Mouse (Mus musculus): Measurements from ENCODE around the gene Wwox. TPM values are rescaled to one million over a fixed set of nuclear protein-coding genes. Genes with fewer than 3 reads are reported as not detected.

Gene Wwox
- polyA plus RNA-seq, 1 experiment = 11.3 TPM

GRCm38 (mm10) chr8:114563361-114563760, 123.9 kb downstream of the Wwox start:
- TF ChIP-seq POLR2A (IDR thresholded peaks at IDR 0.05; ENCODE audit: insufficient read depth, low read length) (no peak), EP300 (IDR thresholded peaks at IDR 0.05; ENCODE audit: insufficient read depth, low read depth, low read length) (no peak), CTCF (IDR thresholded peaks at IDR 0.05; ENCODE audit: low read depth, low read length) (no peak)
- Histone ChIP-seq H3K4me1 (ENCODE audit: control insufficient read depth, insufficient read depth, low read length) (no peaks in the 10 kb centered on the region), H3K9ac (ENCODE audit: low read depth, poor library complexity, severe bottlenecking) (no peak overlapping the region), H3K9me3 (replicated peaks; ENCODE audit: control insufficient read depth, insufficient read depth, low read length, poor library complexity, severe bottlenecking) (no peaks in the 10 kb centered on the region), H3K36me3 (ENCODE audit: control insufficient read depth, insufficient read depth, low read length, poor library complexity, severe bottlenecking) (no peaks in the 10 kb centered on the region), H3K27ac (ENCODE audit: insufficient read depth, low read length) (no peak overlapping the region), H3K4me3 (ENCODE audit: low read depth, low read length) (no peak overlapping the region), H3K27me3 (ENCODE audit: control insufficient read depth, insufficient read depth, low read length, poor library complexity, severe bottlenecking) (no peaks in the 10 kb centered on the region)

GRCm38 (mm10) chr8:114564036-114564435, 124.6 kb downstream of the Wwox start:
- TF ChIP-seq CTCF (IDR thresholded peaks at IDR 0.05; ENCODE audit: low read depth, low read length) (no peak), POLR2A (IDR thresholded peaks at IDR 0.05; ENCODE audit: insufficient read depth, low read length) (no peak), EP300 (IDR thresholded peaks at IDR 0.05; ENCODE audit: insufficient read depth, low read depth, low read length) (no peak)
- H3K27ac ChIP-seq (ENCODE audit: insufficient read depth, low read length) = no peak overlapping the region

DNA sequence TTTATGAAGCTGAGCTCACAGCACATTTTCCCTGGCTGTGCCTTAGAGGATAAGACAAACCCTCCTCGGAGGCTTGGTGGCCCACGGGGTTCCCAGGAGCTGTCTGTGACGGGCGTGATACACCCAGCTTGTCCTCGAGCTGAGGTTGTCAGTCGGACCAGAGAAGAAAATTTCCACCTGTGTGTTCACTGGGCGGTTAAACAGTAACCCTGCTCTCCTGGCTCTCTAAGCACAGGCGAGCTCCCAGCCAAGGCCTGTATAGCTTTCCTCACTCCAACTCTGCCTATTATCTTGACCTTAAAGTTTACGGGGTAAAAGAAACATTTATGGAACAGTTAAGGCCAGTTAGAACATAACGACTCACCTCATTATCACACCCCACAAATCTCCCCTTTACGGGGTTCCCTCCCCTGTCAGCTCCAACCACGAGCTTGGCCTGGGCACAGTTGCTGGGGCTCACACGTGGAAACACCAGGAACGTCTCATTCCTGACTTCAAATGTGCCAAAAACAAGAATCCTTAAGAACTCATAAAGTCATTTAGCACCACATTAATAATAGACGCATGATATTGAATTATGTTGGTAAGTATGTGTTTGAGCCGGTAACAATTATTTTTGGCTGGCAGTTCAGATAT, 129.2 kb downstream of the Wwox start:
- no peaks in the 10 kb centered on the region for H3K27me3 ChIP-seq (ENCODE audit: control insufficient read depth, insufficient read depth, low read length, poor library complexity, severe bottlenecking)
- no peaks in the 10 kb centered on the region for H3K4me1 ChIP-seq (ENCODE audit: control insufficient read depth, insufficient read depth, low read length)
- TF ChIP-seq EP300 (IDR thresholded peaks at IDR 0.05; ENCODE audit: insufficient read depth, low read depth, low read length) (no peak), POLR2A (IDR thresholded peaks at IDR 0.05; ENCODE audit: insufficient read depth, low read length) (no peak), CTCF (IDR thresholded peaks at IDR 0.05; ENCODE audit: low read depth, low read length) (no peak)
- no peaks in the 10 kb centered on the region for H3K36me3 ChIP-seq (ENCODE audit: control insufficient read depth, insufficient read depth, low read length, poor library complexity, severe bottlenecking)
- H3K9me3 ChIP-seq (replicated peaks; ENCODE audit: control insufficient read depth, insufficient read depth, low read length, poor library complexity, severe bottlenecking) = no peaks in the 10 kb centered on the region
- H3K9ac ChIP-seq (ENCODE audit: low read depth, poor library complexity, severe bottlenecking) = no peak overlapping the region
- no peak overlapping the region for H3K4me3 ChIP-seq (ENCODE audit: low read depth, low read length)
- H3K27ac ChIP-seq (ENCODE audit: insufficient read depth, low read length) = no peak overlapping the region

More at GRCm38 (mm10) chr8:114564036-114564435, 124.6 kb downstream of the Wwox start:
- no peak overlapping the region for H3K4me3 ChIP-seq (ENCODE audit: low read depth, low read length)
- H3K9me3 ChIP-seq (replicated peaks; ENCODE audit: control insufficient read depth, insufficient read depth, low read length, poor library complexity, severe bottlenecking) = no peaks in the 10 kb centered on the region
- no peaks in the 10 kb centered on the region for H3K36me3 ChIP-seq (ENCODE audit: control insufficient read depth, insufficient read depth, low read length, poor library complexity, severe bottlenecking)
- H3K27me3 ChIP-seq (ENCODE audit: control insufficient read depth, insufficient read depth, low read length, poor library complexity, severe bottlenecking) = no peaks in the 10 kb centered on the region
- no peaks in the 10 kb centered on the region for H3K4me1 ChIP-seq (ENCODE audit: control insufficient read depth, insufficient read depth, low read length)
- H3K9ac ChIP-seq (ENCODE audit: low read depth, poor library complexity, severe bottlenecking) = no peak overlapping the region

GRCm38 (mm10) chr8:114573014-114573746, 133.7 kb downstream of the Wwox start:
- Histone ChIP-seq H3K4me3 (ENCODE audit: low read depth, low read length) (no peak overlapping the region), H3K36me3 (ENCODE audit: control insufficient read depth, insufficient read depth, low read length, poor library complexity, severe bottlenecking) (no peaks in the 10 kb centered on the region)

GRCm38 (mm10) chr8:114573747-114574093, 134.3 kb downstream of the Wwox start:
- Histone ChIP-seq H3K27me3 (ENCODE audit: control insufficient read depth, insufficient read depth, low read length, poor library complexity, severe bottlenecking) (no peaks in the 10 kb centered on the region), H3K9ac (ENCODE audit: low read depth, poor library complexity, severe bottlenecking) (no peak overlapping the region), H3K4me3 (ENCODE audit: low read depth, low read length) (no peak overlapping the region), H3K36me3 (ENCODE audit: control insufficient read depth, insufficient read depth, low read length, poor library complexity, severe bottlenecking) (no peaks in the 10 kb centered on the region; the same call in 1 of the 2 replicates), H3K9me3 (replicated peaks; ENCODE audit: control insufficient read depth, insufficient read depth, low read length, poor library complexity, severe bottlenecking) (peaks cover 4% of the 10 kb centered on the region; the same call in 1 of the 2 replicates), H3K27ac (ENCODE audit: insufficient read depth, low read length) (no peak overlapping the region), H3K4me1 (ENCODE audit: control insufficient read depth, insufficient read depth, low read length) (no peaks in the 10 kb centered on the region)
- TF ChIP-seq CTCF (IDR thresholded peaks at IDR 0.05; ENCODE audit: low read depth, low read length) (no peak), POLR2A (IDR thresholded peaks at IDR 0.05; ENCODE audit: insufficient read depth, low read length) (no peak), EP300 (IDR thresholded peaks at IDR 0.05; ENCODE audit: insufficient read depth, low read depth, low read length) (no peak)

More at GRCm38 (mm10) chr8:114573014-114573746, 133.7 kb downstream of the Wwox start:
- Histone ChIP-seq H3K4me1 (ENCODE audit: control insufficient read depth, insufficient read depth, low read length) (no peaks in the 10 kb centered on the region), H3K27me3 (ENCODE audit: control insufficient read depth, insufficient read depth, low read length, poor library complexity, severe bottlenecking) (no peaks in the 10 kb centered on the region), H3K27ac (ENCODE audit: insufficient read depth, low read length) (no peak overlapping the region), H3K9me3 (replicated peaks; ENCODE audit: control insufficient read depth, insufficient read depth, low read length, poor library complexity, severe bottlenecking) (peaks cover 4% of the 10 kb centered on the region; the same call in 1 of the 2 replicates), H3K9ac (ENCODE audit: low read depth, poor library complexity, severe bottlenecking) (no peak overlapping the region)
- TF ChIP-seq POLR2A (IDR thresholded peaks at IDR 0.05; ENCODE audit: insufficient read depth, low read length) = no peak
- no peak for TF ChIP-seq CTCF (IDR thresholded peaks at IDR 0.05; ENCODE audit: low read depth, low read length)
- no peak for TF ChIP-seq EP300 (IDR thresholded peaks at IDR 0.05; ENCODE audit: insufficient read depth, low read depth, low read length)

DNA sequence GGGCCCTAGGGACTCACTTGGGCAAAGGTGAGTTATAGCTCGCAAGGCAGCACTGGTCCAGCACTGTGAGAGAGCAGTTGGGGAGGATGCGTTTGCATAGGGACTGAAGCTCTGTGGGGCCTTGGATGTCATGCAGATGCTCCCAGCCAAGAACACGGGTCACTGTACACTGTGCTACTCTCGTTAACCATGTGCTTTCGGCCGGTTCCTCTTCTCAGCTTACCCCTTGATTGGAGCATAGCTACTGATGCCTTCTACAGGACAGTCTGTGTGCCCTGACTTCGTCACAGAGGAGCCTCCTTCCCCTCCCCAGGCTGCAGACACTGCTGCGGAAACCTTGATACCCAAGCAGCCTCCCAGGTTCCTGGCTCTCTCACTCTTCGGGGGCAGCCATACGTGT, 139.8 kb downstream of the Wwox start:
- no peaks in the 10 kb centered on the region; the same call in 1 of the 2 replicates for H3K36me3 ChIP-seq (ENCODE audit: control insufficient read depth, insufficient read depth, low read length, poor library complexity, severe bottlenecking)
- no peaks in the 10 kb centered on the region for H3K27me3 ChIP-seq (ENCODE audit: control insufficient read depth, insufficient read depth, low read length, poor library complexity, severe bottlenecking)
- H3K27ac ChIP-seq (ENCODE audit: insufficient read depth, low read length) = no peak overlapping the region
- TF ChIP-seq POLR2A (IDR thresholded peaks at IDR 0.05; ENCODE audit: insufficient read depth, low read length) (no peak), EP300 (IDR thresholded peaks at IDR 0.05; ENCODE audit: insufficient read depth, low read depth, low read length) (no peak), CTCF (IDR thresholded peaks at IDR 0.05; ENCODE audit: low read depth, low read length) (no peak)
- no peaks in the 10 kb centered on the region for H3K4me1 ChIP-seq (ENCODE audit: control insufficient read depth, insufficient read depth, low read length)
- H3K4me3 ChIP-seq (ENCODE audit: low read depth, low read length) = no peak overlapping the region
- no peak overlapping the region for H3K9ac ChIP-seq (ENCODE audit: low read depth, poor library complexity, severe bottlenecking)
- H3K9me3 ChIP-seq (replicated peaks; ENCODE audit: control insufficient read depth, insufficient read depth, low read length, poor library complexity, severe bottlenecking) = peaks cover 4% of the 10 kb centered on the region; the same call in 1 of the 2 replicates

Data from ES-Bruce4 (cell line).